Mouse (Mus musculus) bone marrow, adult 2 months (tissue): ENCODE results near the gene Gm10961. TPM values are rescaled to one million over a fixed set of nuclear protein-coding genes. Genes with fewer than 3 reads are reported as not detected.
"Not testable (repeated sequence)": the region's sequence is repeated elsewhere in the genome, so short reads cannot be mapped to it uniquely, and the experiment has no call there.

Experiments
- H3K27ac ChIP-seq: fragments of 200-500 bp; 2 replicates; pipeline ENCODE4 v1.5.1; 2012; ENCODE audit warnings: low read depth, mild to moderate bottlenecking, control low read depth, inconsistent platforms, low read length; ENCODE audit not compliant: control insufficient read depth, poor library complexity, insufficient read depth
- H3K4me1 ChIP-seq: fragments of 200-500 bp; 2 replicates; pipeline ENCODE4 v1.6.1; 2011; ENCODE audit warnings: low read length; ENCODE audit not compliant: control insufficient read depth, insufficient read depth
- H3K4me3 ChIP-seq: fragments of 200-500 bp; replicated peaks from 2 replicates; pipeline ENCODE3; 2011; ENCODE audit warnings: mild to moderate bottlenecking, low read depth, low read length, control low read depth; ENCODE audit not compliant: control insufficient read depth
- CTCF ChIP-seq: fragments of 200-500 bp; IDR thresholded peaks from 2 replicates; pipeline ENCODE4 v1.5.1; 2011; ENCODE audit warnings: low read length, control low read depth; ENCODE audit not compliant: control insufficient read depth, insufficient read depth
- POLR2A ChIP-seq: fragments of 200-500 bp; IDR thresholded peaks from 2 replicates; pipeline ENCODE4 v1.6.1; 2011; ENCODE audit warnings: low read depth, mild to moderate bottlenecking, control low read depth, low read length, borderline replicate concordance; ENCODE audit not compliant: control insufficient read depth
- WGBS: fragments of 180-500 bp; shearing (Covaris S2); methylation state at CpG from one replicate; pipeline ENCODE4 v1.1.7; 2018; 5-methylcytosine and 5-hydroxymethylcytosine counted together
- polyA plus RNA-seq: library from polyadenylated mRNA; stranded (reverse); fragments of >200 nt; gene quantifications from 2 replicates; pipeline ENCODE4 v1.2.4, GENCODE M21; 2011; ENCODE audit warnings: low replicate concordance; ENCODE audit not compliant: missing spikeins, insufficient read depth, insufficient read length

Gene Gm10961
- polyA plus RNA-seq, 1 experiment, result not detected

DNA sequence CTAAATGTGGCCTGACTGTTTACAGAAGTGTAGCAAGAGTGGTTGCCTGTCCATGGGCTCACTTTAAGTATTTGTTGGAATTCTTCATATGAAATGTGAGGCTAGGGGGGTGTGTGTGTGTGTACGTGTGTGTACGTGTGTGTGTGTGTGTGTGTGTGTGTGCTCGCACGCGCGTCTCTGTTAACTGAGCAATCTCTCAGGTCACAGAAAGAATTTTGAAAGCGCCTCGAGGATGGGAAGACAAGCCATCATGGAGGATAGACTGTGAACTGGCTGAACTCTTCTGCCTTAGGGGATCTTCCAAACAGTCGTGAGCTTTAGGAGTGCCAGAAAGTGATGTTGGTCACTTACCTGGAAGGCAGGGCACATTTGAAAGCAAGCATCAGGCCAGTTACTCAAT lies 2.8 kb downstream of the Gm10961 start:
- Histone ChIP-seq H3K4me1 (no peaks in the 10 kb centered on the region), H3K4me3 (no peak overlapping the region), H3K27ac (no peak overlapping the region)
- no peak for TF ChIP-seq CTCF
- no peak for TF ChIP-seq POLR2A
- WGBS, result 95% methylated on average over 9 of the region's 9 CpGs

DNA sequence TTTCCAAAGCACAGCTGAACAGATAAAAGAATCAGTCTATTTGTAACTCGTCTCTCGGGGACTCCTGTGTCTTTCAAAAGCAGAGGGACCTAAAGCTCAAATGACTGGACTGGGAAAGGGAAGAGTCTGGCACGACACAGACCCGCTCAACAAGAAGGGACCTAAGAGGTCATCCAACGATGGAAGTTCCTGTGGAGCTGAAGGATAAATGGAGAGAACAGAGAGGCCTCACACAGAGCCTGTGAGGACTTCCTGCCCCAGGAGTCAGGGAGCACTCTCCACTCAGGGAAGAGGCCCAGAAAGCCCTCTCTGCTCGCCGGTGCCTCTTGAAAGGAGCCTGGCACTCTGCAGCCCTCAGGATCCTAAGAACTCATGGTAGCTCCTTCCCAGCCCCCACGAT lies 4.7 kb downstream of the Gm10961 start:
- 71% methylated on average over 8 of the region's 8 CpGs for WGBS
- Histone ChIP-seq H3K4me1 (no peaks in the 10 kb centered on the region), H3K4me3 (no peak overlapping the region), H3K27ac (no peak overlapping the region)
- TF ChIP-seq POLR2A, result no peak
- TF ChIP-seq CTCF, result no peak

DNA sequence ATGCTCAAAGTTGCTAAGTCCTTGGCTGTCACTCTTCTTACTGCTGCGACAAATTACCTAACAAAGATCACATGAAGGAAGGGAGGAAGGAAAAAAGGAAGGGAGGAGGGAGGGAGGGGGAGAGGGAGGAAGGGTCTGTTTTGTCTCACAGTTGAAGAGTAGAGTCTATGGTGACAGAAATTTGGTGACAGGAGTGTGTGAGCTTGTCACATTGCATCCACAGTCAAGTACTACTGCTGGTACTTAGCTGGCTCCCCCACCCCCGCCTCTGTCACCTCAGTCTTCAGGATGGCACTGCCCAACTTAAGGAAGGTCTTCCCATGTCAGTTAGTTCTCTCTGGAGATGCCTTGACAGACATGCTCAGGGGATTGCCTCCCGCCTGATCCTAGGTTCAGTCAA lies 5.1 kb downstream of the Gm10961 start:
- H3K4me1 ChIP-seq, result no peaks in the 10 kb centered on the region
- WGBS, result 68% methylated on average over 3 of the region's 3 CpGs
- no peak overlapping the region for H3K27ac ChIP-seq
- no peak overlapping the region for H3K4me3 ChIP-seq
- TF ChIP-seq POLR2A (no peak), CTCF (no peak)

DNA sequence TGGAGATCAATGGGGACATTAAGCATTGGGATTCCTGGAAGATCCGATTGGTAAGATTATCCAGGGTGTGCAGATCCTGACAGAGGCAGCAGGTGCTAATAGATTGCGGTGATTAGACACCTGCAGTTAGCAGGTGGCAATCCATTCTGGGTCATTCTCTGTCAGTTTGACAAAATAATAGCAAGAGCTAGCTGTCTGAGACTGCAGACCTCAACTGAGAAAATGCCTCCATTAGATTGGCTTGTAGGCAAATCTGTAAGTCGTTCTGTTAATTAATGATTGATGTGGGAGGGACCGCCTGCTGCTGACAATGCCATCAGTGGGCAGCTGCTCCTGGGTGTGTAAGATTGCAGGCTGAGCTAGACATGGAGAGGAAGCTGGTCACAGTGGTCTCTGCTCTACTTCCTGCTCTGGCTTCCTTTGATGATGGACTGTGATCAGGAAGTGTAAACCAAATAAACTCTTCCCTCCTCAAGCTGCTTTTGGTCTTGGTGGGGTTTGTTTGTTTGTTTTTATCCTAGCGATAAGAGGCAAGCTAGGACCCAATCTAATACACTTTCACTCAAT lies 6.6 kb downstream of the Gm10961 start:
- TF ChIP-seq POLR2A, result no peak
- no peak for TF ChIP-seq CTCF
- no peak overlapping the region for H3K4me3 ChIP-seq
- H3K27ac ChIP-seq, result no peak overlapping the region
- 62% methylated on average over 5 of the region's 5 CpGs for WGBS
- H3K4me1 ChIP-seq, result no peaks in the 10 kb centered on the region

DNA sequence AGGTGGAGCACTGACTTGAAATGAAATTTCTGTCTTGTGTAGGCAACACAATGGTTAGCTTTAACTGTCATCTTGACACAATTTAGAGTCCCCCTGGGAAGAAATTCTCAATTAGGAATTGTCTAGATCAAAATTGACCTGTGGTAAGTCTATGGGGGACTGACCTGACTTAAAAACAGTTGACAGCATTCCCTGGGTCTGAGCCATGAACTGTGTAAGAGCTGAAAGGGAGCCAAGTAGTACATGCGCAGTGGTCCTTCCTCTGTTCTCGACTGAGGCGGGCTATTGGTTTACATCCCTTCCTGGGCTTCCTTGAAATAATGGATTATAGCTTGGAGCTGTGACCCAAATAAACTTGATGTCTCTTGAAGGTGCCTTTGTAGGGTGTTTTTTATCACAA lies 15.8 kb downstream of the Gm10961 start:
- no peaks in the 10 kb centered on the region for H3K4me1 ChIP-seq
- 87% methylated on average over 3 of the region's 3 CpGs for WGBS
- H3K27ac ChIP-seq, result no peak overlapping the region
- no peak overlapping the region for H3K4me3 ChIP-seq
- TF ChIP-seq POLR2A, result no peak
- no peak for TF ChIP-seq CTCF

DNA sequence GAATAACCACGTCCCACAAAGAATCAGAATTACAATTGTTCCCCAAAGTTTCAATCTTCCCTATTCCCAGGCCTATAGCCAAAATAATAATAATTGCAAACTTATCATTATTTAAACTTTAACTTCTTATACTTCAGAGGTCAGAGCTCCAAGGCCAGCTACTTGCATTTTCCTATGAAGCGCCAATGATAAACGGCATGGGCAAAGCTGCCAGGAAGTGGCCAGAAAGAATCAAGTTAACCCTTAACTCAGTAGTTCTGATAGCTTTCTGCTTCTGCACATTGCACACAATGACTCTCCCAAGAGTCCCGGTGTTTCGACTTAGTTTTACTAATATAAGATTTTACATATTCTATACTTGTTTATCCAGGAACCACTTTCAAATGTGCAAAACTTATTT lies 19.2 kb downstream of the Gm10961 start:
- WGBS, result 51% methylated on average over 5 of the region's 5 CpGs
- not testable (repeated sequence) for H3K27ac ChIP-seq, H3K4me1 ChIP-seq, H3K4me3 ChIP-seq

DNA sequence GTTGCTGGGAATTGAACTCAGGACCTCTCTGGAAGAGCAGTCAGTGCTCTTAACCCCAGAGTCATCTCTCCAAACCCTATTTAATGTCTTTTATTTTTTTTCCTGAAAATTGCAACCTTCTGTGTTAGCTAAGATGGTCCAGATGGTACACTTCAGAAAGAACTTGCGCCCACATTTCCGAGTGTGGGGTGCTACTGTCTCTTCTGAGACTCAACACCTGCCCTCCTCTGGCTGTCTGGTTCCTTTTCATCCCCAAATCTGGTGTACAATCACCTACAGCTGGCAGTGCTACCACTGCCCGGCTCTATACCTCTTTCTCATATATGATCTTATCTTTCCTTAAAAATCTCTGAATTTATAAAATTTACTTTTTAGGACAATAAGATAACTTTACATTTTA lies 21.8 kb downstream of the Gm10961 start:
- no peak for TF ChIP-seq POLR2A
- H3K4me3 ChIP-seq, result no peak overlapping the region
- H3K27ac ChIP-seq, result no peak overlapping the region
- H3K4me1 ChIP-seq, result no peaks in the 10 kb centered on the region
- 79% methylated on average over 3 of the region's 3 CpGs for WGBS

DNA sequence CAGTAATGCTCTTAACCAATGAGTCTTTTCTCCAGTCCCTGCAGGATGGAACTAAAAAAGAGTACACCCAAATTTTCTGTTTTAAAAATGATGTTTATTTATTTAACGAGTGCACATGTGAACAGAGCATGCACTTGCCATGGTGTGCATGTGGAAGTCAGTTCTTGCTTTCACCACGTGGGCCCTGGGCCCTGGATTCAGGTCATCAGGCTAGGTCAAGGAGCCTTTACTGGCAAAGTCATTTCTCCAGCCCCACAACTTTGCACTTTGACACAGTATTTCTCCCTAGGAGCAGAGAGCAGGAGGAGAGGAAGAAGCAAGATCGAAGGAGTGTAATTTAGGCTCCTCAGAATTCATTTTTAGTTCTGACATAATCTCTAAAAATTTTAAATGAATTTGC lies 23.7 kb downstream of the Gm10961 start:
- H3K27ac ChIP-seq, result no peak overlapping the region
- no peak overlapping the region for H3K4me3 ChIP-seq
- no peaks in the 10 kb centered on the region for H3K4me1 ChIP-seq
- TF ChIP-seq POLR2A (no peak), CTCF (no peak)
- WGBS, result 71% methylated on average over 3 of the region's 3 CpGs

DNA sequence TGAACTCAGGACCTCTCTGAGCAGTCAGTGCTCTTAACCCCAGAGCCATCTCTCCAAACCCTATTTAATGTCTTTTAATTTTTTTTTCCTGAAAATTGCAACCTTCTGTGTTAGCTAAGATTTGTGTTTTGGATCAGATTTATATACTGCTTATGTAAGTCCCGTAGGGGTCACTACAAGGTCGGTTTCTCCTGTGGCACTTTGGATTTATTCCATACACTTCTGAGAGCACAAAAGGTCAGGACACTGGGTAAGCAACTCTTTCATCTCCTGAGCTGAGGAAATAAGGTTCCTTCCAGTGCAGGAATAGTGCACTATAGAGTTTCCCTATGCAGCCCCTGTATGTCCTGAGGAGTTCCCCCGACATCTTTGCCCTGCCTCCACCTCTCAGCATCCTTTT lies 24.4 kb downstream of the Gm10961 start:
- WGBS, result 85% methylated on average over 3 of the region's 3 CpGs
- Histone ChIP-seq H3K27ac (no peak overlapping the region), H3K4me3 (no peak overlapping the region), H3K4me1 (no peaks in the 10 kb centered on the region)
- TF ChIP-seq CTCF, result no peak
- TF ChIP-seq POLR2A, result no peak
